Mouse (Mus musculus) hindbrain, embryonic 11.5 days (tissue): ENCODE data around the gene Prkg1. TPM values are rescaled to one million over a fixed set of nuclear protein-coding genes. Genes with fewer than 3 reads are reported as not detected.

Experiments used
- ATAC-seq: fragments of 200-750 bp; cut with Nextera tagmentation; 2 replicates; pipeline ENCODE4 v1.8.0; 2017; ENCODE audit warnings: mild to moderate bottlenecking, moderate TSS enrichment, moderate library complexity; ENCODE audit not compliant: low FRiP score
- DNase-seq: peaks from one replicate; pipeline ENCODE4 v3.0.0-alpha.2; 2015; ENCODE audit warnings: low spot score
- H3K27ac ChIP-seq: fragments of 300-500 bp; sonication (generic); 2 replicates; pipeline ENCODE4 v1.5.1; 2014; ENCODE audit warnings: mild to moderate bottlenecking, low read depth, low read length
- H3K27me3 ChIP-seq: fragments of 300-500 bp; sonication (generic); 2 replicates; pipeline ENCODE4 v1.6.1; 2014; ENCODE audit warnings: mild to moderate bottlenecking, low read length, moderate library complexity, mixed read lengths; ENCODE audit not compliant: control insufficient read depth, insufficient read depth
- H3K36me3 ChIP-seq: fragments of 300-500 bp; sonication (generic); 2 replicates; pipeline ENCODE4 v1.6.1; 2014; ENCODE audit warnings: mild to moderate bottlenecking, low read length, moderate library complexity, mixed read lengths; ENCODE audit not compliant: control insufficient read depth, insufficient read depth
- H3K4me1 ChIP-seq: fragments of 300-500 bp; sonication (generic); replicated peaks from 2 replicates; pipeline ENCODE4 v1.6.1; 2014; ENCODE audit warnings: low read length, mixed read lengths; ENCODE audit not compliant: control insufficient read depth, insufficient read depth
- H3K4me2 ChIP-seq: fragments of 300-500 bp; sonication (generic); replicated peaks from 2 replicates; pipeline ENCODE4 v1.6.1; 2014; ENCODE audit warnings: mild to moderate bottlenecking, low read depth, low read length
- H3K4me3 ChIP-seq: fragments of 300-500 bp; sonication (generic); 2 replicates; pipeline ENCODE4 v1.5.1; 2014; ENCODE audit warnings: low read depth, low read length
- H3K9ac ChIP-seq: fragments of 300-500 bp; sonication (generic); 2 replicates; pipeline ENCODE4 v1.6.1; 2014; ENCODE audit warnings: low read depth, low read length
- H3K9me3 ChIP-seq: fragments of 300-500 bp; sonication (generic); 2 replicates; pipeline ENCODE4 v1.6.1; 2016; ENCODE audit warnings: low read length; ENCODE audit not compliant: control insufficient read depth
- WGBS: fragments of 180-500 bp; shearing (Covaris S2); extraction: QIAGEN DNeasy Blood & Tissue Kit; methylation state at CpG from one replicate; pipeline ENCODE4 v1.1.7; 2014; 5-methylcytosine and 5-hydroxymethylcytosine counted together
- polyA plus RNA-seq: library from polyadenylated mRNA; unstranded; fragments of >200 nt; fragmentation: Nextera tagmentation; extraction: Ambion mirVana; gene quantifications from 2 replicates; pipeline ENCODE4 v1.2.1, GENCODE M21; 2014

The Prkg1 gene
- polyA plus RNA-seq, 1 experiment from 2014 or later, result 8.6 TPM

DNA sequence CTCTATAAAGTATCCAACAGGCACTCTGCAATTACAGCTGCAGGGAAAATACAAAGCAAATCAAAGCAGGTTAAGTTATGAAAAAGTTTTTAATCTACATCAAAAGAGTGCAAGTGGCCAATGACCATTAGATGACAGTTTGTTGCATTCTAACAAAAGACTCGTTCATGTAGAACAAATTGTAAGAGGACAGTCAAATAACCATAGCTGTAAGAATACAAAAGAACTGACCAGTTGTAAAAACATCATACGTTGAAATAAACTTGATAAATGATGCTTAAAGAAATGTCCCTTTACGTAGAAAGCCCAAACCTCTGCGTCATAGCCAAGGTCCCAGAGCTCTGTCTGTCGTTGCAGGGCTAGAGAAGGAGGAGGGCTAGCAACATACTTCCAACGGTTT is 1200.3 kb downstream of the Prkg1 start:
- no peaks in the 10 kb centered on the region for H3K27me3 ChIP-seq
- no peak overlapping the region for H3K9ac ChIP-seq
- H3K27ac ChIP-seq, result no peak overlapping the region
- H3K4me1 ChIP-seq, result no peaks in the 10 kb centered on the region
- no peak overlapping the region for H3K4me3 ChIP-seq
- no peak for ATAC-seq
- DNase-seq, result no peak
- H3K9me3 ChIP-seq, result no peaks in the 10 kb centered on the region
- H3K36me3 ChIP-seq, result no peaks in the 10 kb centered on the region
- WGBS, result 57% methylated on average over 6 of the region's 6 CpGs
- no peak overlapping the region for H3K4me2 ChIP-seq

DNA sequence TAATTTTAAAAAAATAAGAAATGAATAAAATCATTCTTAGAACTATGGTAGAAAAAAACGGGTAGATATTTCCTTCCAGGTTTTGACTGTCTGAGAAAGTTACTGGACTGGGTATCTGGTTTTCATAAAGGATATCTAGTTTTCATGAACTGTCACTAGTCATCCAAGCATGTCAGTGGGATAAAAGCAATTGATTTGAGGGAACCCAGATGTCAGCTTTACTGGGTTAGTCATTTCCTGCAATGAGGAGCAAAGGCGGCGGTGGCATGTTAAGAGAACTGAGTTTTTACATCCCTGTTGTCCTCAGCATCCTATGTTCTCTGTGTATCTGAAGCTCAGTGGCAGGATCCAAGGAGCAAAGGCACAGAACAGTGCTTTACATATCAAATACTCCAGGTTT is 1201.0 kb downstream of the Prkg1 start:
- H3K27ac ChIP-seq, result no peak overlapping the region
- DNase-seq, result no peak

DNA sequence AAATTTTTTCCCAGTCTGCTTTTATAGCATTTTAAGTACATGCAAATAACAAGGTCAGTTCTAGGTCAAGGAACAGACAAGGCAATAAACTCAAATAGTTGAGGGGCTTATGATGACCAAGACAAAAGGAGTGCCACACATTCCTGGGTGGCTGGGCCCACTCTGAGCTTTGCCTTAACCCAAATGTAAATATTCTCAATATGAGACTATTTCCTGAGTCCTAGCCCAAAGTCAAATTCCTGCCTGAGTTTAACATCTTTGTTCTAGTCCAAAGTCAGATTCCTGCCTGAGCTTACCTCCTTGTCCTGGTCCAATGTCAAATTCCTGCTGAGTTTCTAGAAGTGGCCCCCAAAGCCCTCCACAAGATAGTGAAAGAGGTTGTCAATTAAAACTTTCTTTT is 1206.8 kb downstream of the Prkg1 start:
- H3K36me3 ChIP-seq, result no peaks in the 10 kb centered on the region
- ATAC-seq, result no peak
- H3K4me3 ChIP-seq, result no peak overlapping the region
- no peaks in the 10 kb centered on the region for H3K9me3 ChIP-seq
- no peak for DNase-seq
- H3K4me2 ChIP-seq, result no peak overlapping the region
- no peak overlapping the region for H3K9ac ChIP-seq
- H3K27me3 ChIP-seq, result 0 out of 2 replicates have a peak, but pooled peaks cover 2% of the 10 kb centered on the region
- H3K27ac ChIP-seq, result no peak overlapping the region
- 0 out of 2 replicates have a peak, but pooled peaks cover 3% of the 10 kb centered on the region for H3K4me1 ChIP-seq

More for the DNA sequence above, 1201.0 kb downstream of the Prkg1 start:
- ATAC-seq, result no peak
- no peaks in the 10 kb centered on the region for H3K4me1 ChIP-seq
- H3K4me3 ChIP-seq, result no peak overlapping the region
- no peak overlapping the region for H3K9ac ChIP-seq
- H3K27me3 ChIP-seq, result no peaks in the 10 kb centered on the region
- 89% methylated on average over 3 of the region's 3 CpGs for WGBS
- H3K9me3 ChIP-seq, result no peaks in the 10 kb centered on the region
- no peak overlapping the region for H3K4me2 ChIP-seq
- no peaks in the 10 kb centered on the region for H3K36me3 ChIP-seq

DNA sequence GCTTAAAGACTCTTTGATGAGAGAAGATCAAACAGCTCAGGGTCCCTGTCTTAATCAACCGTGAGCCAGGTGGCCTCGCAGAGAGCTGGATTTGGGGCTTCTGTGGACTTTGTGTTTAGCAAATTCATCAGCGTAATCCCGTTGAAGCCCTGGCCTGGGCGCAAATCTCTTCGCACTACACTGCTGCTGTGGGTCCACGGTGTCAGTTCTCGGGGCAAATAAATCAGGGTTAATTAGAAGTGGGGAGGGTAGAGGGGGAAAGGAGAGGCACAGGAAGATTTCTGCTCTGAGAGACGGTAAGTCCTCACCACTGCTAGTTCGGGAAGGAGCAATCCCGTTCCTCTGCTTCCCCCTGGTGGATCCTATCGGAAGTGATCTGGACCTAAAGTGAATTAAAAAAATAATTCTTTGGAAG is 1210.4 kb downstream of the Prkg1 start:
- ATAC-seq (peak; percentile 73), DNase-seq (peak; percentile 87)
- Histone ChIP-seq H3K9me3 (no peaks in the 10 kb centered on the region), H3K27ac (no peak overlapping the region), H3K9ac (no peak overlapping the region), H3K36me3 (no peaks in the 10 kb centered on the region), H3K4me1 (0 out of 2 replicates have a peak, but pooled peaks cover 3% of the 10 kb centered on the region), H3K27me3 (peaks cover 10% of the 10 kb centered on the region), H3K4me2 (peak overlapping the region; percentile 42), H3K4me3 (no peak overlapping the region)
- 1% methylated on average over 12 of the region's 12 CpGs for WGBS

DNA sequence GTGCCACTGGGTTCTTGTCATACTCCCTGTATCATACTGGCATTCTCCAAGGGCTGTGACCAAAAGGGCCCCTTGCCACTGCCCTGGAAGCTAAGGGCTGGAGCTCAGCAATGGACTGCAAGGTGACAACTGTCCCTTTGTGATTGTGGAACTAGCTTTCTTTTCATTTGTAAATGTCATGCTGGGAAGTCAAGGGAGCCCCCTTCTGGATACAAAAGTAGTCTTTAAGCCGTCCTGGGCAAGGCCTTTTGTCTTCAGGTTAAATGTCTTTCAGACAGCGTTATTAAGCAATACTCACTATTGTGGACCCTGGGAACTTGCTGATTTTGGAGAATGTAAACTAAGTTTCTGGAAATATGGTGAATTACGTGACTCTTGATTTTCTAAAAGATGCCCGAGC is 1211.1 kb downstream of the Prkg1 start:
- ATAC-seq (no peak), DNase-seq (peak; percentile 36)
- Histone ChIP-seq H3K27me3 (peaks cover 16% of the 10 kb centered on the region), H3K4me3 (no peak overlapping the region), H3K36me3 (no peaks in the 10 kb centered on the region), H3K4me2 (no peak overlapping the region), H3K27ac (no peak overlapping the region), H3K9me3 (no peaks in the 10 kb centered on the region), H3K4me1 (peaks cover 5% of the 10 kb centered on the region; the same call in 1 of the 2 replicates), H3K9ac (no peak overlapping the region)
- 7% methylated on average over 4 of the region's 4 CpGs for WGBS

DNA sequence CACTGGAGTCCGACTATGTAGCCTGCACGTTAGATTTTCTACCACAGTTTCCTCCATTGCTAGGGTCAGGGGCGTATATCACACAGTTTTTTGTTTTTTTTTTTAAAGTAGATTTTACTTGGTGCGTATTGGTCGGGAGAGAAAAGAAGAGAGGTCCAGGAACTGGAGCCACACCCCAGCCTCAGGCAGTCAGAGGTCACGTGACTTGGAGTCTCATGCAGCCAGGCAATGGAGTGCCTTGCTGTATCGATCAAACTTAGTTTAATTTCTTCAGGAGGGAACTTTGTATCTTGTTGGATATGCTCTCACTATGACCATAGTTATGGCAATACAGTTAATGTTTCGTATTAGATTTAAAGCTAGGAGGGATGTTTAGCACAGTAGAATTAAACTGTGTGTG is 1212.6 kb downstream of the Prkg1 start:
- no peak overlapping the region for H3K4me2 ChIP-seq
- ATAC-seq (no peak), DNase-seq (no peak)

DNA sequence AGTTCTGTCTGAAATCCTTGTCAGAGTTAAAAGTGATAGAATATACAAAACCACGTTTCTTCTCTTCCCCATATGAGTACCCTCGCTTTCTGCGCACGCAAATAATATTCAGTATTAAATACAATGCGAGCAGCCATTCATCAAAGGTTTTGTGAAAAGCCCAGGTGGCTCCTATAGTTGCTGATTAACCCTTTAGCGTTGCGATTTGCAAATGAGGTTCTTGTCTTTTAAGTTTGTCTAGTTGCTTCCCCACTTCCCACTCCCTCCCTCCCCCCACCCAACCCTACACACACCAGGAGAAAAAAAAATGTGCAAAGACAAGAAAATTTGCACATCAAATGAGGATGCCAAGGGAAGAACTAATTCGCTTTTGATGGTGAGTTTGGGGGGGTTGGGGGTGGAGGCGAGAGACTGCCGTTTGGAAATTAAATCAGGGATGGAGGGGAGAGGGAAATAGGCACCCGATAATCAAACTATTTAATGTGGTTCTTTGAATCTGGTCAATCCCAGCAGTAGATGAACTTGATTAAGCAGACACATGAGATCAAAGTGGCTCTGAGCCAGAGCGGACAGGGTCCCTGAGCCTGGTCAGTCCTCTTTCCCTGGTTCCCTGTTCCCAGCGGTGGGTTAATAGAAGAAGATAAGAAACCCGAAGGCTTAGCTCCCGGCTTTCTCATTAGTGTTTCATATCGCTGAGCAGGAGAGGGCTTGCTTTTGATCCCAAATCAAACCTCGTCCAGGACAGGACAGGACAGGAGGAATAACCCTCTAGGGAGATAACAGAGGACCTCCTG is 1214.8 kb downstream of the Prkg1 start:
- peak; percentile 42; the same call in 1 of the 2 replicates for ATAC-seq
- peaks cover 5% of the 10 kb centered on the region for H3K4me1 ChIP-seq

More for the DNA sequence above, 1212.6 kb downstream of the Prkg1 start:
- H3K9me3 ChIP-seq, result no peaks in the 10 kb centered on the region
- no peak overlapping the region for H3K9ac ChIP-seq
- H3K27ac ChIP-seq, result no peak overlapping the region
- no peaks in the 10 kb centered on the region for H3K36me3 ChIP-seq
- H3K27me3 ChIP-seq, result peaks cover 29% of the 10 kb centered on the region
- WGBS, result 63% methylated on average over 8 of the region's 8 CpGs
- no peak overlapping the region for H3K4me3 ChIP-seq
- peaks cover 5% of the 10 kb centered on the region for H3K4me1 ChIP-seq

DNA sequence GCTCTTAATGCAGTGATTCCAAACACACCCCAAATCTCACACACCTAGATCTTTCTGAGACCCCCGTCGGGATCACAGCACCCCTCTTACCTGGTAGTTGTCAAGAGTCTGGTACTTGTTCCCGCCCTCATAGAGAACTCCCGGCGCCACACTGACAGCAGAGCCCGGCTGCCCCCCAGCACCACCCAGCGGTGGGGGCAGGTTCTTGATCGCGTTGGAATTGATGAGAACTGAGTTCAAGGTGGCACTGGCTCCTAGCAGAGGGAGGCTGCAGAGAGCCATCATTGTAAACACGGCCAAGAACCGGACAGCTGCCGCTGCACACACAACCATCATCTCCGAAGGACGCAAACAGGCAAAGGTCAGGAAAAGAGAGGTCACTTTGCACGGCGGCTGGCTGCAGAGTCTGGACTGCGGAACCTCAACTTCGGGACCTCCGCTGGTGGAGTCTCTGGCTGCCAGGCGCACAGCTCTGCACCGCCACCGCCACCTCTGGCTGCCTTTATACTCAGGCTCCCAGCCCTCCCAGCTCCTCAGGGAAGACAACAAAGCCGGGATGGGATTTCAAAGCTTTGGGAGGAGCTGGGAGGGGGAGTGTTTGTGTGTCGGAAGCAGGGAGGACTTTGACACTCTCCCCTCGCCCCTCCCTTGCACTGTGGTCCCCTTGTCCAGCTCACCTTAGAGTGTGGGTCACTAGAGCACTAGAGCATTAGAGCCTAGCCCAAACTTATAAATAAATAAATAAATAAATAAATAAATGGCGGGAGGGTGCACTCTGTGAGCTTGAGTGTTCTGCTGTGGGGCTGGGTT is 1215.6 kb downstream of the Prkg1 start, which contains the start of gene Dkk1:
Gene Dkk1, minus strand, starts transcription at position 622 of the 810 bp plus-strand sequence.
- Histone ChIP-seq H3K27me3 (peaks cover 37% of the 10 kb centered on the region), H3K36me3 (no peaks in the 10 kb centered on the region), H3K27ac (no peak within 1 kb of the TSS), H3K9ac (peak within 1 kb of the TSS; percentile 28; the same call in 1 of the 2 replicates), H3K4me3 (peak within 1 kb of the TSS; percentile 35), H3K4me1 (peaks cover 5% of the 10 kb centered on the region), H3K4me2 (peak within 1 kb of the TSS; percentile 68), H3K9me3 (no peaks in the 10 kb centered on the region)
- ATAC-seq, result peak; percentile 79
- peak; percentile 78 for DNase-seq
- WGBS, result under 1% methylated on average over 26 of the region's 26 CpGs

More for the DNA sequence above, 1214.8 kb downstream of the Prkg1 start:
- Histone ChIP-seq H3K9me3 (no peaks in the 10 kb centered on the region), H3K27ac (no peak overlapping the region), H3K4me2 (peak overlapping the region; percentile 68), H3K4me3 (peak overlapping the region; percentile 35), H3K27me3 (peaks cover 37% of the 10 kb centered on the region), H3K36me3 (no peaks in the 10 kb centered on the region), H3K9ac (no peak overlapping the region)
- under 1% methylated on average over 17 of the region's 17 CpGs for WGBS
- DNase-seq, result peak; percentile 48
